Mouse (Mus musculus): ENCODE results near the gene Olfr1467. TPM values are rescaled to one million over a fixed set of nuclear protein-coding genes. Genes with fewer than 3 reads are reported as not detected.

Gene Olfr1467
- not detected in 2 replicates for total RNA-seq (2023)

DNA sequence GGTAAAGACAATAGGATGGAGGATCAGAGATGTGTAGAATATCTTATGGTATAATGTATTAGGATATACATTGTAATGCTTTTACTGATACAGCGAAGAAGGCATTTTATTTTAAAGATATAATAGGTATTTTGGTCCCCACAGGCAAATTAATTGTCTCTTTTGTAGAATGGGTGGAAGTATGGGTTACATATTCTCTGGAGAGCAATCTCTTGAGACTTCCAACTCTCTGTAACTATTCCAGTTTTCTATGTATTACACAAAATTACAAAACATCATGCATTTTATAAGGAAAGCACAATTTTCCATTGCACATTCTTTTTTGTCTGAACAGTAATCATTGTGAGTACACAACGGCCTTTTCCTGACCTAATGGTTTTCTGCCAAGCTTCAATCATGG is at the start of gene Olfr1467:
TSS of gene Olfr1467 (plus strand) at position 301 of the 400 bp plus-strand sequence.

DNA sequence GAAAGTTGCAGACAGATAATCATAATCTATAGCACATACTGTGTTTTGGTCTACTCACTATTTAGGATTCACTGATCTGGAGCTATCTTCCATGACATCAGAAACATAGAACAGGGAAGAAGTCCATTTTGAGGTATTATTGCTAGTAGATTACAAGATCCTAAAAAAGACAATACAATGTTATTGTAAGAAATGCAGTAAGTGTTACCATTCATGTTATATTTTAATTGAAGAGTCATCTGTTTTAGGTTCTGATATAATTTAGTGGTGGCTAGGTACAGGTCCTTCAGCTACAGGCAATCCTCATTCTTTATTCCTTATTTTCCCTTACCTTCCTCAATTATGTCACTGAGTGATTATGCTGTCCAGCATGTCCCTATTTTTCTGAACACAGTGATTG is 46.6 kb upstream of the Olfr1467 start, which contains the start of gene Olfr1465:
TSS of gene Olfr1465 (minus strand) at position 101 of the 400 bp plus-strand sequence.

DNA sequence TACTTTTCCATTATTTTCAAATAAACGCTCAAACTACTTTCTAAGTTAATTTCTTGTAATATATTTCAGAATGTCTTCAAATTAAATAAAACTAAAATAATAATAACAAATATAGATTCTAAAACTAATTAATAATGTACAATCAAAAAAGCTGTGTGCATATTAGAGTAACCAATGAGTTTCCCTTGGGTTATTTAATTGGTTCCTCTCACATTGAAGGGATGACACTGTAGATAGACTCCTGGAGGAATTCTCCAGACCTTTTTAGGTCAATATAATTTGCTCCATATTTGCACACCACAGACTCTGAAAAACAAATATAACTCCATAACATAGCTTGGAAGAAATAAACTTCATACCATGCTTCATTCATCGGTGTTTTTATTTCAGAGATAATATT is 23.5 kb upstream of the Olfr1467 start, which contains the start of gene Olfr1466:
TSS of gene Olfr1466 (plus strand) at position 301 of the 400 bp plus-strand sequence.

DNA sequence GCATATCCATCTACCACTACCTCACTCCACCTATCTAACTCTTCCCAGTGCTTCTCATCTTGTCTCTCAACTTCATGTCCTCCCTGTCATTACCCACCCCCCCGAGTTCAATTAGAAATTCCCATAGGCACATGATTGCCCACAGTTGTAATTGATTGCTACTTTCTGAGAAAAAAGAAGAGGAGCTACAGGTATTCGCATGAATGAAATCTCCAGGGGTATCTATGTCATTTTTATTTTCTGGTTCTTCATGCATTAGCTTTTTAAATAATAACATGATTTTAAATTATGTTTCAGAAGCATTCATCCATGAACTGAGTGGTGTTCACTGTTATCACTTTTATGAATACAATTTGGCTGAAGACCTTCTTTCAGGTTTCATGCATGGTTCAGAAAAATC is 45.5 kb downstream of the Olfr1467 start, which contains the start of gene Olfr1469:
TSS of gene Olfr1469 (plus strand) at position 301 of the 400 bp plus-strand sequence.

Other genes with a start within 250 kb of the Olfr1467 start
- gene Olfr1459, start 212.7 kb upstream of the Olfr1467 start, total RNA-seq (2023): 0.09 and 0.11 TPM in 2 replicates
- not detected in 2 replicates for gene Olfr1461, start 199.2 kb upstream of the Olfr1467 start, total RNA-seq (2023)
- gene Olfr1462, start 176.5 kb upstream of the Olfr1467 start, total RNA-seq (2023): not detected in 2 replicates
- not detected in 2 replicates for gene Olfr1463, start 130.9 kb upstream of the Olfr1467 start, total RNA-seq (2023)
- not detected in 2 replicates for gene Olfr1465, start 46.7 kb upstream of the Olfr1467 start, total RNA-seq (2023)
- gene Olfr1466, start 23.4 kb upstream of the Olfr1467 start, total RNA-seq (2023): not detected in 2 replicates
- not detected in 2 replicates for gene Olfr1469, start 45.6 kb downstream of the Olfr1467 start, total RNA-seq (2023)
- gene Olfr1471, start 81.2 kb downstream of the Olfr1467 start, total RNA-seq (2023): not detected in 2 replicates
- gene Olfr1472, start 93.8 kb downstream of the Olfr1467 start, total RNA-seq (2023): not detected in 2 replicates
- not detected in 2 replicates for gene Olfr1474, start 107.3 kb downstream of the Olfr1467 start, total RNA-seq (2023)
- not detected in 2 replicates for gene Olfr1475, start 118.0 kb downstream of the Olfr1467 start, total RNA-seq (2023)
- not detected in 2 replicates for gene Olfr1477, start 138.3 kb downstream of the Olfr1467 start, total RNA-seq (2023)
- not detected in 2 replicates for gene Olfr1480, start 165.7 kb downstream of the Olfr1467 start, total RNA-seq (2023)
- gene Olfr1484, start 221.3 kb downstream of the Olfr1467 start, total RNA-seq (2023): not detected in 2 replicates

All from neutrophil, adult 65 days (primary cell).